Comparison of ENCODE assay signal across 25 mouse cellular contexts in the genomic region with DNA sequence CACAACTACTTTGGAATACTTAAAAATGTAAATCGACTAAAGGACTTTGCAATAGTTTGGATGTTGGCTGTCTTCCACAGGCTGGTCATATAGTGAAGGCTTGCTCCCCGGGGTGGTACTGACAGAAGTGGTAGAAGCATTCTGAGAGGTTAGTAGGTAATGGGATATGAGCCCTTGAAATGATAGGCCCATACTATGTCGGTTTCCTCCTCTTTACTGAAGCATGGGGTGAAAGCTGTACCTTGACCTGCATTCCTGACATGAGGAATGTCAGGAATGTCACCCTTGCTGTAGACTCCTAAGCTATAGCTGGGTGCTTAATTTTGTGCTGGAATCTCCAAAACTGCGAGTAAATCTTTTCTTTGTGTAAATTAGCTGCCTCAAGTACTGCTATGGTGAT. TPM values are rescaled to one million over a fixed set of nuclear protein-coding genes. Genes with fewer than 3 reads are reported as not detected.
DNase-seq lines count a peak whose midpoint lies in the region; ATAC-seq and TF ChIP-seq lines count a peak whose summit lies in the region.
"Had no signal": no experiment of that assay in that cellular context is flagged by ENCODE, and none has a peak within 500 bp of the region (broad histone marks: within the 10 kb centered on the region; RNA-seq: fewer than 3 reads in every experiment).

No protein-coding gene starts in this region.

- WGBS in kidney, adult 2 months: 38% methylated on average over 4 of the region's 4 CpGs
- WGBS in kidney, embryonic 14.5 days: 60% methylated on average over 4 of the region's 4 CpGs
- WGBS in liver, embryonic 16.5 days (ENCODE audit: insufficient replicate concordance): 64% methylated on average over 4 of the region's 4 CpGs
- WGBS in liver, embryonic 12.5 days (ENCODE audit: insufficient replicate concordance): 69% methylated on average over 4 of the region's 4 CpGs
- 56% methylated on average over 4 of the region's 4 CpGs for WGBS in intestine, embryonic 16.5 days

- no peak for TF ChIP-seq POLR2A in kidney, adult 2 months (IDR thresholded peaks at IDR 0.05; ENCODE audit: low read depth, low read length)

- H3K4me2 ChIP-seq in kidney, embryonic 14.5 days (replicated peaks; ENCODE audit: low read depth, low read length): no peak overlapping the region
- no peak overlapping the region for H3K4me2 ChIP-seq in liver, embryonic 16.5 days (ENCODE audit: low read depth, low read length)
- no peak overlapping the region for H3K4me2 ChIP-seq in liver, embryonic 12.5 days
- H3K4me2 ChIP-seq in intestine, embryonic 16.5 days (ENCODE audit: low read depth, low read length): no peak overlapping the region
- H3K4me2 ChIP-seq: embryonic facial prominence, embryonic 15.5 days; heart, embryonic 12.5 days; midbrain, embryonic 13.5 days had no signal

- H3K9me3 ChIP-seq in kidney, embryonic 14.5 days (ENCODE audit: control insufficient read depth, low read length): no peaks in the 10 kb centered on the region
- H3K9me3 ChIP-seq in liver, embryonic 16.5 days (replicated peaks; ENCODE audit: control insufficient read depth, low read length): no peaks in the 10 kb centered on the region
- H3K9me3 ChIP-seq in liver, embryonic 12.5 days (replicated peaks): no peaks in the 10 kb centered on the region
- H3K9me3 ChIP-seq in intestine, embryonic 16.5 days (ENCODE audit: control insufficient read depth, low read length): no peaks in the 10 kb centered on the region
- H3K9me3 ChIP-seq: embryonic facial prominence, embryonic 15.5 days; heart, embryonic 12.5 days; midbrain, embryonic 13.5 days had no signal

- peaks cover 4% of the 10 kb centered on the region; the same call in 1 of the 2 replicates for H3K4me1 ChIP-seq in kidney, adult 2 months (ENCODE audit: control insufficient read depth, insufficient read depth, low read length)
- no peaks in the 10 kb centered on the region for H3K4me1 ChIP-seq in kidney, embryonic 14.5 days (ENCODE audit: control insufficient read depth, insufficient read depth, low read length)
- H3K4me1 ChIP-seq in liver, embryonic 16.5 days (ENCODE audit: control insufficient read depth, low read depth, low read length): peaks cover 14% of the 10 kb centered on the region
- peaks cover 27% of the 10 kb centered on the region for H3K4me1 ChIP-seq in liver, embryonic 12.5 days
- H3K4me1 ChIP-seq in intestine, embryonic 16.5 days (ENCODE audit: control insufficient read depth, insufficient read depth, low read length): no peaks in the 10 kb centered on the region
- H3K4me1 ChIP-seq: midbrain, embryonic 13.5 days had no signal

- H3K27ac ChIP-seq in kidney, adult 2 months (ENCODE audit: insufficient read depth, low read depth, low read length): no peak overlapping the region
- no peak overlapping the region for H3K27ac ChIP-seq in kidney, embryonic 14.5 days (ENCODE audit: low read depth, low read length)
- H3K27ac ChIP-seq in liver, embryonic 16.5 days (ENCODE audit: low read length): no peak overlapping the region
- no peak overlapping the region for H3K27ac ChIP-seq in liver, embryonic 12.5 days
- no peak overlapping the region for H3K27ac ChIP-seq in intestine, embryonic 16.5 days (ENCODE audit: low read length)
- H3K27ac ChIP-seq: embryonic facial prominence, embryonic 15.5 days; midbrain, embryonic 13.5 days; stomach, postnatal 0 days had no signal

- no peak overlapping the region for H3K4me3 ChIP-seq in kidney, adult 2 months (ENCODE audit: insufficient read depth, low read depth, low read length)
- no peak overlapping the region for H3K4me3 ChIP-seq in kidney, embryonic 14.5 days (ENCODE audit: low read length)
- no peak overlapping the region for H3K4me3 ChIP-seq in liver, embryonic 16.5 days (ENCODE audit: low read depth, low read length)
- H3K4me3 ChIP-seq in liver, embryonic 12.5 days: no peak overlapping the region
- no peak overlapping the region for H3K4me3 ChIP-seq in intestine, embryonic 16.5 days (ENCODE audit: low read length)
- H3K4me3 ChIP-seq: embryonic facial prominence, embryonic 15.5 days; heart, embryonic 12.5 days; midbrain, embryonic 13.5 days had no signal

- no peak for TF ChIP-seq CTCF in kidney, adult 2 months (conservative IDR thresholded peaks at IDR 0.05; ENCODE audit: insufficient read depth, insufficient read length, low read depth, low read length)

- no peak for ATAC-seq in kidney, embryonic 14.5 days (ENCODE audit: low FRiP score, low TSS enrichment)
- peak; percentile 60; the same call in 1 of the 2 replicates for ATAC-seq in liver, embryonic 16.5 days (ENCODE audit: low read depth)
- ATAC-seq in liver, embryonic 12.5 days: no peak
- no peak for ATAC-seq in intestine, embryonic 16.5 days
- ATAC-seq: forebrain, embryonic 14.5 days; midbrain, embryonic 13.5 days had no signal

- no peaks in the 10 kb centered on the region for H3K27me3 ChIP-seq in kidney, adult 2 months (replicated peaks; ENCODE audit: control insufficient read depth, insufficient read depth, low read length)
- H3K27me3 ChIP-seq in kidney, embryonic 14.5 days (ENCODE audit: control insufficient read depth, insufficient read depth, low read length): no peaks in the 10 kb centered on the region
- no peaks in the 10 kb centered on the region for H3K27me3 ChIP-seq in liver, embryonic 16.5 days (ENCODE audit: control insufficient read depth, insufficient read depth, low read depth, low read length)
- no peaks in the 10 kb centered on the region for H3K27me3 ChIP-seq in liver, embryonic 12.5 days (replicated peaks)
- H3K27me3 ChIP-seq in intestine, embryonic 16.5 days (replicated peaks; ENCODE audit: control insufficient read depth, insufficient read depth, low read length): no peaks in the 10 kb centered on the region
- H3K27me3 ChIP-seq: embryonic facial prominence, embryonic 15.5 days; midbrain, embryonic 13.5 days had no signal

- H3K9ac ChIP-seq in kidney, embryonic 14.5 days (ENCODE audit: low read depth, low read length): no peak overlapping the region
- no peak overlapping the region for H3K9ac ChIP-seq in liver, embryonic 16.5 days (ENCODE audit: low read depth, low read length)
- no peak overlapping the region for H3K9ac ChIP-seq in liver, embryonic 12.5 days
- no peak overlapping the region for H3K9ac ChIP-seq in intestine, embryonic 16.5 days (ENCODE audit: low read depth, low read length)
- H3K9ac ChIP-seq: embryonic facial prominence, embryonic 15.5 days; heart, embryonic 12.5 days; midbrain, embryonic 13.5 days had no signal

- H3K36me3 ChIP-seq in kidney, adult 2 months (ENCODE audit: control insufficient read depth, insufficient read depth, low read length): no peaks in the 10 kb centered on the region
- H3K36me3 ChIP-seq in kidney, embryonic 14.5 days (ENCODE audit: control insufficient read depth, insufficient read depth, low read length): no peaks in the 10 kb centered on the region
- H3K36me3 ChIP-seq in liver, embryonic 16.5 days (ENCODE audit: control insufficient read depth, insufficient read depth): no peaks in the 10 kb centered on the region
- H3K36me3 ChIP-seq in liver, embryonic 12.5 days: no peaks in the 10 kb centered on the region
- H3K36me3 ChIP-seq in intestine, embryonic 16.5 days (ENCODE audit: control insufficient read depth, insufficient read depth, low read length): no peaks in the 10 kb centered on the region
- H3K36me3 ChIP-seq: embryonic facial prominence, embryonic 15.5 days; heart, embryonic 12.5 days; midbrain, embryonic 13.5 days had no signal

- DNase-seq in kidney, adult 2 months: peak; percentile 3
- peak; percentile 5 for DNase-seq in NIH3T3 (ENCODE audit: low read depth)
- DNase-seq in forelimb bud, embryonic 11.5 days (ENCODE audit: low read depth, low spot score): peak; percentile 53
- DNase-seq in right cerebral cortex, postnatal 36 days (ENCODE audit: low spot score in 2 of 2): no peak
- DNase-seq: adrenal gland, postnatal 10 days; cerebellum, adult 18-20 months; cerebellum, postnatal 25 days; embryo, embryonic 11 days; gastrocnemius, postnatal 10 days; heart, adult 11 months; heart, postnatal 10 days; kidney, adult 18-20 months; layer of hippocampus, postnatal 36 days; lung, adult 18-20 months; thymus, adult 2 months; thymus, postnatal 4 days had no signal

RNA-seq across cellular contexts. Expression of gene Cd47, which starts 14.1 kb away (rescaled TPM):
- 28.8 and 36.5 TPM in 2 replicates for polyA plus RNA-seq in kidney, adult 2 months (2012; rRNA removed)
- 72.8 and 82.9 TPM in 2 replicates for polyA plus RNA-seq in kidney, embryonic 14.5 days (2014; fragmentation: Nextera tagmentation; extraction: Ambion mirVana)
- 286 and 291 TPM in 2 replicates for polyA plus RNA-seq in liver, embryonic 16.5 days (2015; fragmentation: Nextera tagmentation; extraction: Ambion mirVana)
- 308 and 327 TPM in 2 replicates for polyA plus RNA-seq in liver, embryonic 12.5 days (2016; fragmentation: Nextera tagmentation; extraction: Ambion mirVana)
- polyA plus RNA-seq in intestine, embryonic 16.5 days (2015; fragmentation: Nextera tagmentation; extraction: Ambion mirVana): 76.5 and 80.3 TPM in 2 replicates

Comparison
In these comparisons a context has a peak if more than half of its experiments do, and no peak if none do; other contexts are left out.
1. DNase-seq: peak in kidney, adult 2 months (single experiment), NIH3T3 (single experiment) and forelimb bud, embryonic 11.5 days (single experiment); none in right cerebral cortex, postnatal 36 days (0 of 2).